Mouse (Mus musculus): ENCODE data around the gene Bcar3. TPM values are rescaled to one million over a fixed set of nuclear protein-coding genes. Genes with fewer than 3 reads are reported as not detected.
A peak's percentile ranks its signal among the peaks of the same experiment; 100 is the strongest.

The Bcar3 gene
- 4.4 and 6.3 TPM in 2 replicates for polyA plus RNA-seq (2014; fragmentation: Nextera tagmentation; extraction: Ambion mirVana)

- Histone ChIP-seq H3K27ac (ENCODE audit: low read depth, low read length) (peak within 1 kb of the TSS; percentile 100), H3K36me3 (ENCODE audit: control insufficient read depth, insufficient read depth, low read length) (no peaks in the 10 kb centered on the region), H3K9ac (replicated peaks; ENCODE audit: low read depth, low read length) (peak within 1 kb of the TSS; percentile 99), H3K9me3 (ENCODE audit: control insufficient read depth, low read length) (no peaks in the 10 kb centered on the region), H3K27me3 (ENCODE audit: control insufficient read depth, insufficient read depth, low read length) (no peaks in the 10 kb centered on the region; the same call in 1 of the 2 replicates), H3K4me2 (ENCODE audit: low read depth, low read length) (peak within 1 kb of the TSS; percentile 92), H3K4me3 (ENCODE audit: low read depth, low read length) (peak within 1 kb of the TSS; percentile 85), H3K4me1 (ENCODE audit: control insufficient read depth, insufficient read depth, low read length) (peaks cover 34% of the 10 kb centered on the region)
- peak; percentile 89 for ATAC-seq (ENCODE audit: low read depth)
- WGBS: 1% methylated on average over 37 of the region's 37 CpGs
These were observed at the start of gene Bcar3 for GRCm38 (mm10) chr3:122293954-122294850. Gene Bcar3 (plus strand): TSS chr3:122294136.

- Histone ChIP-seq H3K4me2 (ENCODE audit: low read depth, low read length) (peak overlapping the region; percentile 68), H3K27me3 (ENCODE audit: control insufficient read depth, insufficient read depth, low read length) (peaks cover 4% of the 10 kb centered on the region; the same call in 1 of the 2 replicates), H3K27ac (ENCODE audit: low read depth, low read length) (no peak overlapping the region), H3K4me1 (ENCODE audit: control insufficient read depth, insufficient read depth, low read length) (peaks cover 16% of the 10 kb centered on the region), H3K36me3 (ENCODE audit: control insufficient read depth, insufficient read depth, low read length) (no peaks in the 10 kb centered on the region), H3K9ac (replicated peaks; ENCODE audit: low read depth, low read length) (peak overlapping the region; percentile 76), H3K4me3 (ENCODE audit: low read depth, low read length) (peak overlapping the region; percentile 91), H3K9me3 (ENCODE audit: control insufficient read depth, low read length) (no peaks in the 10 kb centered on the region)
- 46% methylated on average over 6 of the region's 6 CpGs for WGBS
- no peak for ATAC-seq (ENCODE audit: low read depth)
These were observed 49.2 kb upstream of the Bcar3 start for GRCm38 (mm10) chr3:122244759-122245158.

GRCm38 (mm10) chr3:122245215-122245877, 48.6 kb upstream of the Bcar3 start, which contains the start of gene Gclm:
Gene Gclm (plus strand): TSS chr3:122245557.
- peak within 1 kb of the TSS; percentile 68 for H3K4me2 ChIP-seq (ENCODE audit: low read depth, low read length)
- ATAC-seq (ENCODE audit: low read depth): peak; percentile 99
- H3K27me3 ChIP-seq (ENCODE audit: control insufficient read depth, insufficient read depth, low read length): peaks cover 4% of the 10 kb centered on the region; the same call in 1 of the 2 replicates
- under 1% methylated on average over 69 of the region's 90 CpGs for WGBS
- H3K4me3 ChIP-seq (ENCODE audit: low read depth, low read length): peak within 1 kb of the TSS; percentile 91
- no peaks in the 10 kb centered on the region for H3K36me3 ChIP-seq (ENCODE audit: control insufficient read depth, insufficient read depth, low read length)
- peak within 1 kb of the TSS; percentile 91 for H3K27ac ChIP-seq (ENCODE audit: low read depth, low read length)
- peaks cover 16% of the 10 kb centered on the region for H3K4me1 ChIP-seq (ENCODE audit: control insufficient read depth, insufficient read depth, low read length)
- peak within 1 kb of the TSS; percentile 76 for H3K9ac ChIP-seq (replicated peaks; ENCODE audit: low read depth, low read length)
- H3K9me3 ChIP-seq (ENCODE audit: control insufficient read depth, low read length): no peaks in the 10 kb centered on the region

GRCm38 (mm10) chr3:122245878-122246332, 48.0 kb upstream of the Bcar3 start:
- no peaks in the 10 kb centered on the region for H3K36me3 ChIP-seq (ENCODE audit: control insufficient read depth, insufficient read depth, low read length)
- H3K9ac ChIP-seq (replicated peaks; ENCODE audit: low read depth, low read length): peak overlapping the region; percentile 76
- H3K27me3 ChIP-seq (ENCODE audit: control insufficient read depth, insufficient read depth, low read length): peaks cover 4% of the 10 kb centered on the region; the same call in 1 of the 2 replicates
- WGBS: 1% methylated on average over 49 of the region's 50 CpGs
- peak overlapping the region; percentile 91 for H3K27ac ChIP-seq (ENCODE audit: low read depth, low read length)
- ATAC-seq (ENCODE audit: low read depth): peak; percentile 75
- peak overlapping the region; percentile 91 for H3K4me3 ChIP-seq (ENCODE audit: low read depth, low read length)
- peak overlapping the region; percentile 68 for H3K4me2 ChIP-seq (ENCODE audit: low read depth, low read length)
- H3K4me1 ChIP-seq (ENCODE audit: control insufficient read depth, insufficient read depth, low read length): peaks cover 16% of the 10 kb centered on the region
- H3K9me3 ChIP-seq (ENCODE audit: control insufficient read depth, low read length): no peaks in the 10 kb centered on the region

- Histone ChIP-seq H3K4me1 (ENCODE audit: control insufficient read depth, insufficient read depth, low read length) (peaks cover 16% of the 10 kb centered on the region), H3K9ac (replicated peaks; ENCODE audit: low read depth, low read length) (peak overlapping the region; percentile 76), H3K4me3 (ENCODE audit: low read depth, low read length) (peak overlapping the region; percentile 91), H3K27me3 (ENCODE audit: control insufficient read depth, insufficient read depth, low read length) (peaks cover 4% of the 10 kb centered on the region; the same call in 1 of the 2 replicates), H3K9me3 (ENCODE audit: control insufficient read depth, low read length) (no peaks in the 10 kb centered on the region), H3K4me2 (ENCODE audit: low read depth, low read length) (peak overlapping the region; percentile 68), H3K27ac (ENCODE audit: low read depth, low read length) (peak overlapping the region; percentile 91; the same call in 1 of the 2 replicates), H3K36me3 (ENCODE audit: control insufficient read depth, insufficient read depth, low read length) (no peaks in the 10 kb centered on the region)
- WGBS: 25% methylated on average over 6 of the region's 6 CpGs
- no peak for ATAC-seq (ENCODE audit: low read depth)
These were observed 47.5 kb upstream of the Bcar3 start for GRCm38 (mm10) chr3:122246406-122246805.

GRCm38 (mm10) chr3:122246986-122247767, 46.8 kb upstream of the Bcar3 start:
- peaks cover 16% of the 10 kb centered on the region for H3K4me1 ChIP-seq (ENCODE audit: control insufficient read depth, insufficient read depth, low read length)
- no peak for ATAC-seq (ENCODE audit: low read depth)
- H3K27ac ChIP-seq (ENCODE audit: low read depth, low read length): no peak overlapping the region
- H3K9ac ChIP-seq (replicated peaks; ENCODE audit: low read depth, low read length): no peak overlapping the region; the same call in 1 of the 2 replicates
- peak overlapping the region; percentile 91 for H3K4me3 ChIP-seq (ENCODE audit: low read depth, low read length)
- peaks cover 4% of the 10 kb centered on the region; the same call in 1 of the 2 replicates for H3K27me3 ChIP-seq (ENCODE audit: control insufficient read depth, insufficient read depth, low read length)
- peak overlapping the region; percentile 68 for H3K4me2 ChIP-seq (ENCODE audit: low read depth, low read length)
- 69% methylated on average over 12 of the region's 12 CpGs for WGBS
- no peaks in the 10 kb centered on the region for H3K36me3 ChIP-seq (ENCODE audit: control insufficient read depth, insufficient read depth, low read length)
- no peaks in the 10 kb centered on the region for H3K9me3 ChIP-seq (ENCODE audit: control insufficient read depth, low read length)

GRCm38 (mm10) chr3:122247768-122248100, 46.2 kb upstream of the Bcar3 start:
- Histone ChIP-seq H3K9me3 (ENCODE audit: control insufficient read depth, low read length) (no peaks in the 10 kb centered on the region), H3K4me2 (ENCODE audit: low read depth, low read length) (peak overlapping the region; percentile 23; the same call in 1 of the 2 replicates), H3K4me1 (ENCODE audit: control insufficient read depth, insufficient read depth, low read length) (peaks cover 16% of the 10 kb centered on the region), H3K4me3 (ENCODE audit: low read depth, low read length) (no peak overlapping the region), H3K9ac (replicated peaks; ENCODE audit: low read depth, low read length) (no peak overlapping the region), H3K27ac (ENCODE audit: low read depth, low read length) (no peak overlapping the region), H3K36me3 (ENCODE audit: control insufficient read depth, insufficient read depth, low read length) (no peaks in the 10 kb centered on the region), H3K27me3 (ENCODE audit: control insufficient read depth, insufficient read depth, low read length) (peaks cover 4% of the 10 kb centered on the region; the same call in 1 of the 2 replicates)
- ATAC-seq (ENCODE audit: low read depth): no peak
- whole genome bisulfite sequencing: 97% methylated on average over 2 of the region's 2 CpGs

GRCm38 (mm10) chr3:122252466-122253253, 41.3 kb upstream of the Bcar3 start:
- WGBS: 52% methylated on average over 3 of the region's 3 CpGs
- no peak overlapping the region for H3K27ac ChIP-seq (ENCODE audit: low read depth, low read length)
- H3K4me1 ChIP-seq (ENCODE audit: control insufficient read depth, insufficient read depth, low read length): 0 out of 2 replicates have a peak, but pooled peaks cover 3% of the 10 kb centered on the region
- H3K9ac ChIP-seq (replicated peaks; ENCODE audit: low read depth, low read length): no peak overlapping the region
- H3K9me3 ChIP-seq (ENCODE audit: control insufficient read depth, low read length): no peaks in the 10 kb centered on the region
- ATAC-seq (ENCODE audit: low read depth): no peak
- H3K27me3 ChIP-seq (ENCODE audit: control insufficient read depth, insufficient read depth, low read length): no peaks in the 10 kb centered on the region
- no peak overlapping the region for H3K4me3 ChIP-seq (ENCODE audit: low read depth, low read length)
- H3K36me3 ChIP-seq (ENCODE audit: control insufficient read depth, insufficient read depth, low read length): no peaks in the 10 kb centered on the region; the same call in 1 of the 2 replicates
- H3K4me2 ChIP-seq (ENCODE audit: low read depth, low read length): no peak overlapping the region
